Mouse (Mus musculus) gastrocnemius, postnatal 36 days (tissue): ENCODE measurements at regions not wholly inside any gene's neighbourhood (a gene's known extent, or its start where the extent isn't known, plus 50 kb on each side); places are given as distances from the start of the nearest gene placed in this dataset.

Source experiments
- DNase-seq, 2 experiments: peaks; one replicate each; pipeline ENCODE4 v3.0.0; 2022
- intact Hi-C: fragments of 180-260 bp; cut with DNase I; formaldehyde crosslinking; loops from one replicate; pipeline ENCODE4 v1.15.1; 2025

DNA sequence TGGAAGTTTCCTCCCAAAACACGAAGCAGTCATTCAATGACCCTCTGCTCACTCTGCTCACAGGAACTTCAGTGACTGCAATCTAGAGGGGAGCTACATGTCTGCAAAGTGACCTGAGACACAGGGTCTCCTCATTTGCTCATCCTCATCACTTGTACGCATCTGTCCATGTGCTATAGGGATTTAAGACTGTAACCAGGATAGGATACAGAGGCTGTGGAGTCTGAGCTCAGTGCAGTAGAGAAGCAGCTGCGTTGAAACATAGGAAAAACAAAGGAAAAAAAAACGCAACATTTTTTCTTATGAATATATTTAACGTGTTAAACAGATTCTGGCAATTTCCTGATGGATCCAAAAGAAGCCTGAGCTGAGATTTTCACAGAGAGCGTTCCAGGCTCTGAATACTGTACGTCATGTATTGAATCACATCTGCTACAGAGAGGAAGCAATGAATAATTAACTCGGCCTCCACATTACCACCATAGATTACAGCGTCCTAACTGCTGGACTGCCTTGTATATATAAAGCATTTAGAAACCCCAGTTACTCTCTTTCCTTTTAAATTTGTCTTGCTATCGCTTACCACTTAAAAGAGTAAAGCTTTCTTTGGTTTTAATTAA lies 183.7 kb upstream of the Gm12695 start:
- intact Hi-C loops = no loop called here
- DNase-seq = no peak
